Mouse (Mus musculus) left cerebral cortex, postnatal 25 days (tissue): Measurements from ENCODE around the gene Spred1. TPM values are rescaled to one million over a fixed set of nuclear protein-coding genes. Genes with fewer than 3 reads are reported as not detected.

Experiments
- DNase-seq, 2 experiments: peaks; one replicate each; pipeline ENCODE4 v3.0.0; 2022; ENCODE audit warnings: low spot score in 2 of 2, mixed read lengths in 1 of 2
- intact Hi-C: fragments of 180-260 bp; cut with DNase I; formaldehyde crosslinking; loops from one replicate; pipeline ENCODE4 v1.15.1; 2025
- total RNA-seq, 2 experiments: library from RNA; stranded (reverse); gene quantifications; 2 replicates each; pipeline ENCODE4 v1.2.3; 2021

Spred1 gene
- 100 to 1,000 TPM; 142 to 168 TPM for total RNA-seq

- intact Hi-C loops: loop anchor here (1.0 to 5.0 kb wide), 5 partner anchors 59 to 221 kb away; no protein-coding TSS in a partner anchor
- DNase-seq: no peak
These were observed at the start of gene Spred1 for GRCm38 (mm10) chr2:117121212-117121983. Spred1 (plus strand) TSS chr2:117121374.

- no peak for DNase-seq
- intact Hi-C loops: no loop called here
These were observed 49.6 kb upstream of the Spred1 start for GRCm38 (mm10) chr2:117071596-117071995.

GRCm38 (mm10) chr2:117078711-117079110, 42.5 kb upstream of the Spred1 start:
- DNase-seq: no peak
- intact Hi-C loops: no loop called here

GRCm38 (mm10) chr2:117079621-117080020, 41.6 kb upstream of the Spred1 start:
- DNase-seq: peak in 1 of 2 experiments; percentile 24
- intact Hi-C loops: no loop called here

GRCm38 (mm10) chr2:117086002-117086765, 35.0 kb upstream of the Spred1 start:
- DNase-seq: no peak
- intact Hi-C loops: no loop called here

- intact Hi-C loops: no loop called here
- DNase-seq: peak in 1 of 2 experiments; percentile 46
These were observed 34.3 kb upstream of the Spred1 start for GRCm38 (mm10) chr2:117086766-117087457.

GRCm38 (mm10) chr2:117087458-117087820, 33.7 kb upstream of the Spred1 start:
- intact Hi-C loops: no loop called here
- DNase-seq: no peak

GRCm38 (mm10) chr2:117089482-117089881, 31.7 kb upstream of the Spred1 start:
- intact Hi-C loops: no loop called here
- DNase-seq: no peak

- intact Hi-C loops: no loop called here
- DNase-seq: peak in 1 of 2 experiments; percentile 70
These were observed 31.1 kb upstream of the Spred1 start for GRCm38 (mm10) chr2:117090061-117090460.

GRCm38 (mm10) chr2:117092946-117093401, 28.2 kb upstream of the Spred1 start:
- no peak for DNase-seq
- intact Hi-C loops: no loop called here

- intact Hi-C loops: no loop called here
- DNase-seq: no peak
These were observed 25.7 kb upstream of the Spred1 start for GRCm38 (mm10) chr2:117095491-117095890.

GRCm38 (mm10) chr2:117097305-117097704, 23.9 kb upstream of the Spred1 start:
- intact Hi-C loops: no loop called here
- no peak for DNase-seq

GRCm38 (mm10) chr2:117099316-117099715, 21.9 kb upstream of the Spred1 start:
- intact Hi-C loops: no loop called here

GRCm38 (mm10) chr2:117103461-117103860, 17.7 kb upstream of the Spred1 start:
- intact Hi-C loops: no loop called here

More at GRCm38 (mm10) chr2:117099316-117099715, 21.9 kb upstream of the Spred1 start:
- peak in 1 of 2 experiments; percentile 59 for DNase-seq

GRCm38 (mm10) chr2:117105407-117105806, 15.8 kb upstream of the Spred1 start:
- intact Hi-C loops: no loop called here

More at GRCm38 (mm10) chr2:117103461-117103860, 17.7 kb upstream of the Spred1 start:
- DNase-seq: no peak

GRCm38 (mm10) chr2:117108059-117108458, 13.1 kb upstream of the Spred1 start:
- intact Hi-C loops: no loop called here
- DNase-seq: no peak

More at GRCm38 (mm10) chr2:117105407-117105806, 15.8 kb upstream of the Spred1 start:
- DNase-seq: no peak

GRCm38 (mm10) chr2:117109296-117109695, 11.9 kb upstream of the Spred1 start:
- intact Hi-C loops: no loop called here

GRCm38 (mm10) chr2:117110355-117110866, 10.8 kb upstream of the Spred1 start:
- no peak for DNase-seq
- intact Hi-C loops: no loop called here

More at GRCm38 (mm10) chr2:117109296-117109695, 11.9 kb upstream of the Spred1 start:
- no peak for DNase-seq

- DNase-seq: no peak
These were observed 7.9 kb upstream of the Spred1 start for GRCm38 (mm10) chr2:117113262-117113661.

GRCm38 (mm10) chr2:117113762-117114161, 7.4 kb upstream of the Spred1 start:
- DNase-seq: no peak
- intact Hi-C loops: no loop called here

More at GRCm38 (mm10) chr2:117113262-117113661, 7.9 kb upstream of the Spred1 start:
- intact Hi-C loops: no loop called here
